Mouse (Mus musculus): ENCODE measurements around the gene Klf5.

Klf5 gene

GRCm38 (mm10) chr14:99298385-99299021 lies at the start of gene Klf5:
TSS of gene Klf5 (plus strand) at chr14:99298691.
- DNase-seq (ENCODE audit: inconsistent ontology term), result peak; percentile 98

DNA sequence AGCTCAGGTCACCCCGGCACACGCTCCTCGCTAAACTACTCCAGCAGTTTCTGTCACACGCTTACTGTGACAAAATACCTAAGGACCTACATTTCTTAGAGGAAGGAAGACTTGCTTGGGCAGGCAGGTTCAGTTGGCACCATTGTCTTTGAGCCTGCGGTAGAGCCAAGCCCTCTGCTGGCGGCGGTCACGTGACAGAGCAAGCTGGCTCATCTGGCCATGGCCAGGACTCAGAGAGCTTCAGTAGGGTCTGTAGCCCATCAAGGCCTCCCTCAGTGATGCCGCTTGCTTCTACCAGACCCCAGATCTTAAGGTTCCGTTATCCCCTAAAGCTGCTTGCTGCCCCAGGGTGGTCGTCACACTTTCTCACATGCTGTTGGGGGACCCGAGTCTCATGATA lies 36.5 kb upstream of the Klf5 start:
- DNase-seq (ENCODE audit: inconsistent ontology term), result no peak

GRCm38 (mm10) chr14:99263816-99264215 lies 34.7 kb upstream of the Klf5 start:
- DNase-seq (ENCODE audit: inconsistent ontology term), result no peak

- no peak for DNase-seq (ENCODE audit: inconsistent ontology term)
Observed at GRCm38 (mm10) chr14:99265791-99266190, 32.7 kb upstream of the Klf5 start.

GRCm38 (mm10) chr14:99266749-99267148 lies 31.7 kb upstream of the Klf5 start:
- DNase-seq (ENCODE audit: inconsistent ontology term), result no peak

- no peak for DNase-seq (ENCODE audit: inconsistent ontology term)
Observed at GRCm38 (mm10) chr14:99274056-99274455, 24.4 kb upstream of the Klf5 start.

DNA sequence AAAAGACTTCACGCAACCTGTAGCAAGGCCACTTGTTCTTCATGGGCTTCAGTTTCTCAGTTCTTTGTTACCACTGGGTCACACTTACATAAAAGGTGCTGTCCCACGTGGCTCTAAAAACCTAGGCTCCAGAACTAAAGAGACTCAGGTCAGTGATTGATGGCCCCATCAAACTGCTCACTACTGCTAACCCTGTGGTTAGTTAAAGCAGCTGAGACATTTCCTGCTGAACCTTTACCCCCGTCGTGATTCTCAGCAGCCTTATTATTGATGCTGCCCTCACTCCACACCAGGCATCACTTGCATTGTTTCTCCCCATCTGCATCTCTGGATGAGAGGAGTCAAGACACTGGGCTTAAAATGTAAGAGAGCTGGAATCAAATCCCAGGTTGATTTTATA lies 22.7 kb upstream of the Klf5 start:
- DNase-seq (ENCODE audit: inconsistent ontology term), result no peak

DNA sequence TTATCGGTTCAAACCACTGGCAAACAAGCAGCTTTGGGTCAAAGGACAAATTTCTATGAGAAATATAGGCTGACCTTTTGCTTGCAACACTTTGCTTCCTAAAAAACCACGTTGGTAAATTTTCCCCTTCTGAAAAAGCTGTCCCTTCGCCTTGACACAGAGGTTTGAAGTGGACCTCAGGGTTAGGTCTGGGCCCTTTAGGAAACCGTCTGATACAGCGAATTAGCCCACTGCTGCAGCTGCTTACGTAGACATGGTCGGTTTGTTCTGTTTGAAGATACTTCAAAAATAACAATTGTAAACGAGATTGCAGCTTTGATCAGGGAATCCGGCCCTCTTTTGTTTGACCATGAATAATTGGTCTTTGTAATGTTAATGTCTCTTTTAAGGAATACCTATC lies 20.2 kb upstream of the Klf5 start:
- DNase-seq (ENCODE audit: inconsistent ontology term), result no peak

DNA sequence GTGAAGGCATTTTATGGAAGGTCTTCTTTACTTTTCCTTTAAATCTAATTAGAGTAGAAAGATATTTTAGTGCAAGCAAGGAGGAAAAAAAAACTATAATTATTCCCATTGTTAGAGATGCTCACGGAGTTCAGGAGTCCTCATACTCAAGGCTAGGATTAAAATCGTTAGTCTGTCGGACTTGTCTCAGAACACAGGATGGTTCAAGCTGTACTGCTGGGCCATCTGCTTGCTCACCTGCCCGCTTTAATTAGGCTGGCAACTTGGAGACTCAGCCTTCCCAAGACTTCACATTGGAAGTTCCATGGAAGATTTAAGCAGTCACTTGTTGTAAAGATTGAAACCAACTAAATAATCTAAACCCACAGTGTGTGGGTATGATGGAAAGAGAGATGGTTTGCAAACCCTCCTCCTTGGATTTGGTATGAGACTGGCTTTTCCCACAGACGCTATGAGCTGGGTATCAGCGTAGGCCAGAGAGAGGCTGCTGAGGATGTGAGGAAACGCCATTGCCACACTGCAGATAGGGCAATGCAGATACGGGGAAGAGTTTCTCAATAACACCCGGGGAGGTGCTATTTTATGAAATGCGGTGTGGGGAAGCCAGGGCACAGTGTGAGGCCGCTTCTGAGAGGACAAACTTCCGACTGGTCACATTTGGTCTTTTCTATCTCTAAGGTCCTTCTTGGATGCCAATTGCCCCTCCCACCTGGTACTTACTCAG lies 19.6 kb upstream of the Klf5 start:
- no peak for DNase-seq (ENCODE audit: inconsistent ontology term)

GRCm38 (mm10) chr14:99280399-99280798 lies 18.1 kb upstream of the Klf5 start:
- DNase-seq (ENCODE audit: inconsistent ontology term), result no peak

DNA sequence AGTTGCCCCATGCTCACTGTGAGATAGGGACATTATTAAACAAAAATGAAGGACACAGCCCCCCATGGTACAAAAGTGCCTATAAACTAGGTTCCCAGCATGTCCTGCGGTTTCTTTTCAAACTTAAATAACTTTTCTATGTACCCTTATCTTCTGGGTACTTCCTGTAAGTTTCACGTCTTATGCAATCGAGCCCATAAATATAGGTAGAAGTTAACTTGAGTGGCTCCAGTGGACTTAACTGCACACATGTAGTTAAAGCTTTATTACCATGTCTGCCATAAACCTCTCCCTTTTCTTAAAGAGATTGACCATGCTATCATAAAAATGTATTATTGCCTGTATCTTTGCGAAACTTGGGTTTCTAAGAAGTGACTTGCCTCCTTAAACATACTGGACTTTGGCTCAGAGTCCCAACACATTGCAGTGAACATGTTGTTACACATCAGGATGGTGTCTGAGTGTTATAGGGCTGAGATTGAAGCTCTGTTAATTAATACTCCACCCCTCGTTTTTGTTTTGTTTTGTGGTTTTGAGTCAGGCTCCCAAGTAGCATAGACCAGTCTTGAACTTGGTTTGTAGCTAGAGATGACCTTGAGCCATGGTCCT lies 17.6 kb upstream of the Klf5 start:
- DNase-seq (ENCODE audit: inconsistent ontology term), result no peak

- DNase-seq (ENCODE audit: inconsistent ontology term), result no peak
Observed at GRCm38 (mm10) chr14:99285486-99285885, 13.0 kb upstream of the Klf5 start.

- no peak for DNase-seq (ENCODE audit: inconsistent ontology term)
Observed at GRCm38 (mm10) chr14:99292176-99292575, 6.3 kb upstream of the Klf5 start.

GRCm38 (mm10) chr14:99294424-99294823 lies 4.1 kb upstream of the Klf5 start:
- DNase-seq (ENCODE audit: inconsistent ontology term), result no peak

- peak; percentile 96 for DNase-seq (ENCODE audit: inconsistent ontology term)
Observed at GRCm38 (mm10) chr14:99295606-99296341, 2.7 kb upstream of the Klf5 start.

DNA sequence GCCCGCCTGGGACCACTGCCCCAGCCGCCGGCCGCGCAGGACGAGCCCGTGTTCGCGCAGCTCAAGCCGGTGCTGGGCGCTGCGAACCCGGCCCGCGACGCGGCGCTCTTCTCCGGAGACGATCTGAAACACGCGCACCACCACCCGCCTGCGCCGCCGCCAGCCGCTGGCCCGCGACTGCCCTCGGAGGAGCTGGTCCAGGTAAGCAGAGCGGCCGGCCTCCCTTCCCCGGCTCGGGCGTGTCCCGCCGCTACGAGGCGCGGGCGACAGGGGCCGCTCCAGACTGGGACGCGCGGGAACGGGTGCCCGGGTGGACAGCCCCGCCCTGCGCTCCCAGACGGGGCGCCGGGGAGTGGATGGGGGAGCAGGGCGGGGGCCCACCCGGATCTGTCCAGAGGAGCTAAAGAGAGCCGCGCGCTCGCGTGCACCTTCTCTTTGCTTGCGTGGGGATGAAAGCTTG lies 561 bp downstream of the Klf5 start:
- peak; percentile 77 for DNase-seq (ENCODE audit: inconsistent ontology term)

DNA sequence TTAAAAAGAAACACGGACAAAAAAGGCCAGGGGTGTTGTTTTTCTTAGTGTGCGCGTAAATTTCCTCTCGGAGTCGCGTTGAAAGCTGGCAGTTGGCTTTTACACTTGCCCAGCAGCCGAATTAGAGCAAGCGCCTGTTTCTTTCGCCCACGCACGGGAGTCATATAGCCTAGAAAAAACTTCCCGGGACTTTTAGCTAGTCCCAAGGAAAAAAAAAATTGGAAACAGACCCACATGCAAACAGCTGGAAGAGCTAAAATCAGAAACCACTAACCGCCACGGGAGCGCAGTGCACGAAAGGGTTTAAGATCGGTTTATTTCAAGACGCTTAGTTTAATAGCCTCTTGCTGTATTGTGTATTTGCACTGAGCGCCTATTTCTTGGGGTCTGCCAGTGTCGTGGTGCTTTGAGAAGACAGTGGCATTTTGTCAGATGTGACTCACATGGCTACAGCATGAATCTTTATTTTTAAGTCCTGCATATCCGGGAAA lies 1.3 kb downstream of the Klf5 start:
- peak; percentile 40 for DNase-seq (ENCODE audit: inconsistent ontology term)

GRCm38 (mm10) chr14:99301472-99301871 lies 3.0 kb downstream of the Klf5 start:
- DNase-seq (ENCODE audit: inconsistent ontology term), result no peak

DNA sequence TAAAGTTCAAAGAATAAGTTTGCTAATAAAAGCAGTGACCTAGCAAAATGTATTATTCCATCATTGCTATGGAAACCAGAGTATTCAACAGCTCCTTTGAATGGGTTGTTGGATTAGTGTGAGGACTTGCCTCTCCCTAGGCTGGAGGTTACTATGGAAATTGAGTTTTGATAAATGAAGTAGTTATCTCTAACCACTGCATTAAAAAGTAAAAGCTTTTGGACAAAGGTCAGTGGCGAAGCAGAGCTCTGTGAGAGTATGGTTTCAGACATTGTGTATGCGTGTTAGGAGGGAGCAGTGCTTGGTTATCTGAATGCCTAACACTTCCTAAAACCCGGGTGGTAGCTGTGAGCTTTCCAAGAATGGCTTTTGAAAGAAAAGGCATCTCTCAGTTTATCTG lies 5.9 kb downstream of the Klf5 start:
- no peak for DNase-seq (ENCODE audit: inconsistent ontology term)

DNA sequence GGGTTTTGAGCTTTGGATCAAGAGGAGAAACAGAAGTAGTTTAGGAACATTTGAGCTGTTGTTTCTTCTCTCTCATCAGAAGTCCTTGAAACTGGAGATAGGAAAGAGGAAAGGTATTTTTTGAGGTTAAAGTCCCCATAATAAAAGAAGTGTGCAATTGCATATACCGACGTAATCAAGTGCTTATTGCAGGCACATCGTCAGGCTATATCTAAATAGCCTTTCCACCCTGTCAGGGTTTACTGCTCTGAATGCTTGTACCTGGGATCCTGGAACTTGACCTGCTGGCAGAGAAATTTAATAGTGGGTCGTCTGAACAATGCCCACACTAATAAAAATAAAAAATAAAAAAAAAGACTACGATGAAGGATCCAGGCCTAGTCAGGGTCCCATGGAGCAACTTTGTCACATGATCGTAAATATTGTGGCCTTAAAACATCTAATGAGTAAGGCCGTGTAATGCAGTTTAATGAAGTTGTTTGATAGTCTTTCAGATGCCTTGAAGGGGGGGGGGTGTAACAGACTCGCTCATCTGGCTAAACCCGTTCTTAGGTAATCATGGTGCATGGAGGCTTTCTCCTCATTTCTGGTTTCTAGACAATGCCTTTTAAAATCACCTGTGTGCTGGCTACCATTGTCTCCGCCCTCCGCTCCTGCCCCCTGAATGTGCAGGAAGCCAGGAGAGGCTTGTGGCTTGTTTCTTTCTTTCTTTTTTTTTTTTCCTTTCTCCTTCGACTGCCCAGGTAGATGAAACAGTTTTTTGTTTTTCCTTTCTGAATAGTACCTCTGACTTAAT lies 6.7 kb downstream of the Klf5 start:
- no peak for DNase-seq (ENCODE audit: inconsistent ontology term)

DNA sequence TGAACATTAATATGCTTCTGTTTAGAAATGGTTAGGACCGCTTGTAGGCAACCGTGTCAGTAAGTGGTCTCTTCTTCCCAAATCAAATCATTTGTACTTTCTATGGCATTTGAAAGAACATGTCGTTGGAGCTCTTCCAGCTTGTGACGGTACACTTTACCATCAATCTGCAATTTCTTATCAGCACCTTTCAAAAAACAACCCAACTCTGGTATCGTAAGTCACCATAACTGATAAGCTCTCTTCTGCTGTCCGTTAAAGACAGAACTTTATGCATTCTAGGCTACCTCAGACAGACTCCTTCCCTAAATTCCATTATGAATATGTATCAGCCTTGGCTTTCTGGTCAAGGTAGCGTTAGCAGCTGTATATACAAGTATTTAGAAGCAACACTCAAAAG lies 7.9 kb downstream of the Klf5 start:
- DNase-seq (ENCODE audit: inconsistent ontology term), result no peak

Measured in Muller cell, postnatal 12 days (primary cell).